Mouse (Mus musculus): ENCODE measurements at regions not wholly inside any gene's neighbourhood (a gene's known extent, or its start where the extent isn't known, plus 50 kb on each side); places are given as distances from the start of the nearest gene placed in this dataset.
"Not testable (repeated sequence)": the region's sequence is repeated elsewhere in the genome, so short reads cannot be mapped to it uniquely, and the experiment has no call there.

DNA sequence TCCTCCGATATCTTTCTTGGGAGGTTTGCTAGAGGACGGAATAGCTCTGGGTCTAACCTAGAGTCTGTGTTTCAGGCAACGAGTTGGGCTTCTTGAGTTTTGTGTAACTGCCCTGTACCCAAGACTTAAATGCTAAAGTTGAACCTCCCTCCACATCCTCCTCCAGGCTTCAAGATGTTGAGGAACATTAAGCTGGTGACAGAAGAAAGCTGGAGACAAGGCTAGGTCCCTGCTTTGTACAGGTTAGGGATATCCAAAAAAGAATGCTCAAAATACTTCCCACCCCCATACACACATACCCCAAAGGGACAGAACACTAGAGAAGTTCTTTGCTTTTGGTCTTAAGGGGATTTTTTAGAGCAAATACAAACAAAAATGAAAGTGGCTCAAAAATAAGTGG lies 303.6 kb downstream of the Ets1 start:
- in situ Hi-C loops (cut with MboI; ENCODE audit: unreplicated experiment in 2 of 2): loop anchor here (5.0 to 10.0 kb wide), 5 partner anchors 158 to 532 kb away; no protein-coding TSS in a partner anchor

DNA sequence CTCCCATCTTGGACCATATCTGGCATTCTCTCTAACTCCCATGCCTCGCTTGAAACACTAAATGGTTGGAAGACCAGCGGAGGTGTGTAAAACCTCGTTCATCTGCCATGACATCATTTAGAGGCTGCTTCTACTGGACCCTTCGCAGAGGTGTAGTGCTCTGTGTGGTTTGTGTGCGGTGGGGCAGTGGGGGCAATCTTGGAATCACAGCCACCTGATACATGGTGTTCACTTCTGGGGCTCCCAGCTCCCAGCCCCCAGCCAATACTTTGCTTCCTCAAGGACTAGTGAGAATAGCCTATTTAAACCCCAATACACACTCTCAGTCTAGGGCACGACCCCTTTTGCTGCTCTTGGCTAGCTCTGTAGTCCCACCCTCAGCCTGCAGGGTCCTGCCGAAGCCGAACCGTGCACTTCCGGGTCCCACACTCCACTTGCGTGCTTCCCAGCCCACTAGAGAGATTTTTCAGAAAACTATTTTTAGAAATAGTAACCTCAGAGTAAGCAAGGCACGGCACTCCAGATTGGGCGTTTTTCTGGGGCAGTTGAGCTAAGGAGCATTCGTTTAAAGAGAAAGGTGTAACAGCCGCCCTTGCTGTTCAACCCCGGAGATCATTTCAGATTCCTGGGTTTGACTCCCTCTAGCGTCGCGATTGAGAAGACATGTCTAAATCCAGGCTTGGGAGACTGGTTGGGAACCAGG lies 304.2 kb downstream of the Ets1 start:
- in situ Hi-C loops (cut with MboI; ENCODE audit: unreplicated experiment in 2 of 2): loop anchor here (5.0 to 10.0 kb wide), 5 partner anchors 157 to 533 kb away; no protein-coding TSS in a partner anchor

GRCm38 (mm10) chr9:32940919-32941767 lies 305.1 kb downstream of the Ets1 start:
- in situ Hi-C loops (cut with MboI; ENCODE audit: unreplicated experiment in 2 of 2): loop anchor here (5.0 to 10.0 kb wide), 5 partner anchors 156 to 534 kb away; no protein-coding TSS in a partner anchor

DNA sequence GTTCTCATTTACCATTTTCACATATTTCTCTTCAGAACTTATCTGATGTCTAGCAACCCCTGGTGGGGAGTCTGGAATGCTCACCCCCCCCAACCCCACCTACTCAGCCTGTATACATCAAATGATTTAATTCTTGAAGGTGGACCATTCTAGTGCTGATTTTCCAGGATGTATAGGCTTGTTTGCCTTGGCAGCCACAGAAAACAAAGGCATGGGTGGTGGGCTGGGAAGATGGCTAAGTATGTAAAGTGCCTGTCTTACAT lies 305.7 kb downstream of the Ets1 start:
- in situ Hi-C loops (cut with MboI; ENCODE audit: unreplicated experiment in 2 of 2): loop anchor here (5.0 to 10.0 kb wide), 5 partner anchors 156 to 534 kb away; no protein-coding TSS in a partner anchor

DNA sequence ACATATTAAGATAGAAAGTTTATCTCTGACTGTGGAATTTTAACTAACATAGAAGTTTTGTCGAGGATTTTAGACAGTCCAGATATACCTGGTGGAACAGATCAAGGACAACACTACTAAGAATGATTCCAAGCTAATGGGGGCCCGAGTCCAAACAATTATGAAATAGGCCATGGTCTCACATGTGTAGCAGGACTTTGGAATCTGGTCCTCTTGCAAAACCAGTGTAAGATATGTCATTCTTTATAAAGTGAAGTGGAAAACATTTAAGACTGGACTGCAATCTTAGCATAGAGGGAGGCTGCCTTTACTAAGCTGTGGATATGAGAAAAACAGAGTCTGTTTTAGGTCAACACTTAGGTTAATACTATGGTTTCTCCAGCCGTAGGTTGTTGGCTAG lies 311.2 kb downstream of the Ets1 start:
- in situ Hi-C loops (cut with MboI; ENCODE audit: unreplicated experiment in 2 of 2): loop anchor here in 1 of 2 experiments (10.0 kb wide), 1 partner anchor 212 kb away; no protein-coding TSS in a partner anchor

DNA sequence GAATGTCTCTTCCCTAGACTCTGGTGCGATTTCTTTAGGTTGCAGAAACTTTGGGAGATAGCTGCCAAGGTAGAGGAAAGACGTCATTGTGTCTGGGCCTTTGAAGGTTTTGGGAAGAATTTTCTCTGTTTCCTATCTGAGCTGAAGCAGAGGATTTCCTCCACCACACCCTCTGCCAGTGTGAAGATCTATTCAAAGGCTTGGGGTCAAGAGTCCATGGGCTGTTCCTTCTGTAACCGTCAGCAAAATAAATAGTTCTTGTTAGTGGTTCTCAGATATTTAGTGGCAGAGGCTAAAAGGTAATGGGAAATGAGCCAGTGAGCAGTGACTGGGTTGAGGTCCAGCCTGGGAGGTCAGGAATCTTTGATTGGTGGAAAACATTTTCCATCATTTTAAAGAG lies 313.0 kb downstream of the Ets1 start:
- in situ Hi-C loops (cut with MboI; ENCODE audit: unreplicated experiment in 2 of 2): loop anchor here in 1 of 2 experiments (10.0 kb wide), 1 partner anchor 214 kb away; no protein-coding TSS in a partner anchor

GRCm38 (mm10) chr9:32958716-32959115 lies 322.7 kb downstream of the Ets1 start:
- in situ Hi-C loops (cut with MboI; ENCODE audit: unreplicated experiment in 2 of 2): no loop called here

DNA sequence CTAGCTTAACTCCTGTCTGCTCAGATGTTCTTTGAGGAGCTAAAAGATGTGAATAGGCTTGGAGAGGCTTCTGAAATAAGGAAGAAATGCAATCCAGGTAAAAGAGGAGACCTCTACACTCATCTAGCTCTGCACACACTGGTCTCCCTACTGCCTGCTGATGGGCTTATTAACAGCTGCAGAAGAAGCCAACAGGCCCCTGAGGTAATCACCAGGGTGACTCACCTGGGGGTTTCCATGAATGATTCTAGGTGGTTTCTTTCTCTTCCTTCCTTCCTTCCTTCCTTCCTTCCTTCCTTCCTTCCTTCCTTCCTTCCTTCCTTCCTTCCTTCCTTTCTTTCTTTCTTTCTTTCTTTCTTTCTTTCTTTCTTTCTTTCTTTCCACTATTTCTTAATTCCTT lies 323.4 kb downstream of the Ets1 start:
- in situ Hi-C loops (cut with MboI; ENCODE audit: unreplicated experiment in 2 of 2): not testable (repeated sequence)

GRCm38 (mm10) chr9:32962679-32963205 lies 326.7 kb downstream of the Ets1 start:
- in situ Hi-C loops (cut with MboI; ENCODE audit: unreplicated experiment in 2 of 2): loop anchor here in 1 of 2 experiments (10.0 kb wide), 1 partner anchor 122 kb away; no protein-coding TSS in a partner anchor

GRCm38 (mm10) chr9:32968446-32968845 lies 332.4 kb downstream of the Ets1 start:
- in situ Hi-C loops (cut with MboI; ENCODE audit: unreplicated experiment in 2 of 2): loop anchor here in 1 of 2 experiments (10.0 kb wide), 1 partner anchor 116 kb away; no protein-coding TSS in a partner anchor

DNA sequence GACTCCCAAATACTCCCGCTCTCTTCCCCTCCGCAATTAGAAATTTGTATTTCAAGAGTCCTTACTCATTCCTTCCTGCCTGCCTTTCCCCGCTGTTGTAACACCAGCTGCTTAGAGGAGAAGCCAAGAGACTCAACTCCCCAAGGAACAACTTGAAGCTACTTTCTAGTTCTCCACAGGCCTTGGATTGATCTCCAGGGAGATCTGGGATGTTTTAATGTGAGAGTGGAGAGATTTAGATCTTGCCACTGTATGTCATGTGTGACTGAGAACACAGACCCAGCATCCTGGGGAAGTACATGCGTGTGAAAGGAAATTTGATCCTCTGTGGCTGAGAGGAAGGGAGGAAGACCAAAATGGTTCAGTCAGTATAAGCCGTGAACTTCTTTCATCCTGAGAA lies 335.4 kb downstream of the Ets1 start:
- in situ Hi-C loops (cut with MboI; ENCODE audit: unreplicated experiment in 2 of 2): no loop called here

DNA sequence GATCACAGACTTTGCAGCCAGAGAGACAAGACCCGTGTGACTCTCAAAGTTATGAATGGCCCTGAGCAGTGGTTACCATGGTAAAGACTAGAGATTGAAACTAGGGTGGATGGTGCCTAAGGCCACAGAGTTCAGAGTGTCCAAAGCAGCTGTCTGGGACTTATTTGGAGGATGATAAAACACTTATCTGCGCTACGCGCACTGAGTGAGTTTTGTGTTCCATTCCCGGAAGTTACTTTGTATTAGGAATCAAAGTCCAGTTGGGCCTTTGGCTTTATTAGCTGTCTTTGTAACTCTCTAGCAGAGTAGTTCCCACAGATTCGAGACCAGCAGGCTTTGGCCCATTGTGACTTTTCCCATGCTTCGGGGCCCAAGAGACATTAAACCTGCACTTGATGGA lies 335.9 kb downstream of the Ets1 start:
- in situ Hi-C loops (cut with MboI; ENCODE audit: unreplicated experiment in 2 of 2): no loop called here

- in situ Hi-C loops (cut with MboI; ENCODE audit: unreplicated experiment in 2 of 2): no loop called here
Measured at GRCm38 (mm10) chr9:32972431-32973052, 336.5 kb downstream of the Ets1 start.

- in situ Hi-C loops (cut with MboI; ENCODE audit: unreplicated experiment in 2 of 2): no loop called here
Measured at GRCm38 (mm10) chr9:32977732-32978131, 341.7 kb downstream of the Ets1 start.

DNA sequence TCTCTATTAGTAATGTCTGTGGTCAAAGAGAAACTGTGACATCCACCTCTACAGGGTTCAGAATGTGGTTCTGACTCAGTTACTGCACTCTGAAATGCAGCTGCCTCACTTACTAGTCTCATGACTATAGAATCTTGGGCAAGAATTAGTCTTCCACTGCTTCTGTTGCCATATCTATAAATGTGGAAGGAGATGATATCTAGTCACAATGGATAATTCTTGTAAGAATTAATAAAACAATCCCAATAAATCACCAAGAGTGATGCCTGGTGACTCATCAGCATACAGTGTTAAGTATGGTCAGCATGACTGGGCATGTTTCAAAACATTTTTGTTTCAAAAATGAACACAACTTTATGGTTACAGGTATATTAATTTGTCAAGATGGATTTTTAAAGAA lies 344.8 kb downstream of the Ets1 start:
- in situ Hi-C loops (cut with MboI; ENCODE audit: unreplicated experiment in 2 of 2): no loop called here

DNA sequence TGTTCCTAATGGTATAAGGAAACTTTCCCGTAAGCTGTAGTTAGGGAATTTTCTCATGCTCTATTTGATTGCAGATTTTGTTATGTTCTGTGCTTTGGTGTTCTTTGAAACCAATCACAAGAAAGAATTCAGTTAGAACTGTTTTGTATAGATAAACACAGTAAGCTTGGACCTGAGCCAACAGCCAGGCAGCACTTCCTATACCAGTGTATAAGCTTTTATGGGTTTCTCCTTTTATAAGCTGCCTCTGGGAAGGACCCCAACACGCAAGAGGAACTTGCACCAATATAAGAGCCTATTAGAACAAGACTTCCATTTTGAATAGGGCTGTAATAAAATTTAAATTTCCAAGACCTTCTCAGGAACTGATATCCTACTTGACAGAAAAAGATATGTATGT lies 347.2 kb downstream of the Ets1 start:
- in situ Hi-C loops (cut with MboI; ENCODE audit: unreplicated experiment in 2 of 2): no loop called here

GRCm38 (mm10) chr9:32986836-32987673 lies 351.0 kb downstream of the Ets1 start:
- in situ Hi-C loops (cut with MboI; ENCODE audit: unreplicated experiment in 2 of 2): no loop called here

DNA sequence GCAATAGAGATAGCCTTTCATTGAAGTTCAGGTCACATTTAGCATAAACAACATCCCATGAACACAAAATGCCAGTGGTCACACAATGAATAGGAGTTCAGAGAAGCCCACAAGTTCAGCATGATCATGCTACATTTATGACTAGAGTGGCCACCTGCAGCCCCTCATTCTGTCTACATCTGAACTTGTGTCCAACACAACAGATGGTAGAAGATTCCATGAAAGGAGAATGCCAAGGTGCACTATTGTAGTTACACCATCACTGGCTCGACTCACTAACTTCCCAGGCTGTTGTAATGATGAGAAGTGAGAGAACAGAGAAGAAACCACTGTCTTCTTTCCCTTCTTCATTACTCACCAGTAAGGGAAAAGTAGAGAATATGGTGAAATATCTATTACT lies 353.0 kb downstream of the Ets1 start:
- in situ Hi-C loops (cut with MboI; ENCODE audit: unreplicated experiment in 2 of 2): no loop called here

GRCm38 (mm10) chr9:32998323-32998722 lies 362.3 kb downstream of the Ets1 start:
- in situ Hi-C loops (cut with MboI; ENCODE audit: unreplicated experiment in 2 of 2): no loop called here

DNA sequence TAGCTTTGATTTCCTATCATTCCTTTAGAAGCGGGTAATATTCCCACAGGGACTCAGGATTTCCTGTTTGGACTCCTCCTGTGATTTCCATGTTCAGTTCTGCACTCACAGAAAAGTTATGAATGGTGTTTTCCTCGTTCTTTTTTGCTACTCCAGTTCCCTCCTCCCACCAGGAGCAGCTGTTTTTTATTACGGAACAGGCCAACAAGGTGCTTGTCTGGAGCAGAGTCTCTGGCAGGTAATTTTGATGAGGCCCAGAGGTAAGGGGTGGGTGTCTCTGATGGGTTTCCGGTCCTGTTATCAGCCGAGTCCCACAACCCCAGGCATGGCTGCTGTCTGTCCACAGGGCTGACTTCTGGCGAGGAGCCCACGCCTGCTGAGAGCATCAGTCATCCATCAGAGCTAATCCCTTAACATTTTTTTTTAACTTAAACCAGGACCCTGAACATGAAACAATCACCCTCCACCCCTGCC lies 364.7 kb downstream of the Ets1 start:
- in situ Hi-C loops (cut with MboI; ENCODE audit: unreplicated experiment in 2 of 2): no loop called here
